Mouse (Mus musculus) heart, embryonic 12.5 days (tissue): ENCODE data around the gene 4930469K13Rik. TPM values are rescaled to one million over a fixed set of nuclear protein-coding genes. Genes with fewer than 3 reads are reported as not detected.

Experiments used
- polyA plus RNA-seq: library from polyadenylated mRNA; unstranded; fragments of >200 nt; fragmentation: Nextera tagmentation; extraction: Ambion mirVana; gene quantifications from 2 replicates; pipeline ENCODE4 v1.2.1, GENCODE M21; 2016

Gene 4930469K13Rik
- polyA plus RNA-seq, 1 experiment from 2014 or later = not detected

Other genes with a start within 250 kb of the 4930469K13Rik start
- gene Kcnmb1, start 135.5 kb downstream of the 4930469K13Rik start, polyA plus RNA-seq = 4.6 and 4.7 TPM in 2 replicates
- 0.24 and 0.54 TPM in 2 replicates for gene Kcnip1, start 105.4 kb downstream of the 4930469K13Rik start, polyA plus RNA-seq
- 1.3 TPM in 2 replicates for gene Lcp2, start 51.6 kb downstream of the 4930469K13Rik start, polyA plus RNA-seq
- not detected in 2 replicates for gene Foxi1, start 109.5 kb upstream of the 4930469K13Rik start, polyA plus RNA-seq
- 0.55 and 0.61 TPM in 2 replicates for gene Fam196b, start 216.3 kb upstream of the 4930469K13Rik start, polyA plus RNA-seq